Mouse (Mus musculus) heart, postnatal 0 days (tissue): Measurements from ENCODE around the gene Mpv17.

Source experiments
- CTCF ChIP-seq: IDR thresholded peaks from 2 replicates; pipeline ENCODE4 v1.5.1; 2016; ENCODE audit warnings: antibody characterized with exemption, control low read depth, low read depth
- EP300 ChIP-seq: IDR thresholded peaks from 2 replicates; pipeline ENCODE4 v1.6.1; 2016; ENCODE audit warnings: antibody characterized with exemption, low read depth

- TF ChIP-seq CTCF (no peak), EP300 (no peak)
These were observed 46.3 kb upstream of the Mpv17 start for GRCm38 (mm10) chr5:31200327-31200768.
